Mouse (Mus musculus) myocyte (in vitro differentiated cells): ENCODE results near the gene Casp3. TPM values are rescaled to one million over a fixed set of nuclear protein-coding genes. Genes with fewer than 3 reads are reported as not detected.
"Not testable (repeated sequence)": the region's sequence is repeated elsewhere in the genome, so short reads cannot be mapped to it uniquely, and the experiment has no call there.

Source experiments
- H3K27me3 ChIP-seq: one replicate; pipeline ENCODE4 v1.6.1; 2011; ENCODE audit not compliant: control insufficient read depth, insufficient read depth, insufficient read length
- H3K36me3 ChIP-seq: one replicate; pipeline ENCODE4 v1.6.1; 2011; ENCODE audit not compliant: control insufficient read depth, insufficient read depth
- H3K4me2 ChIP-seq: one replicate; pipeline ENCODE4 v1.6.1; 2011; ENCODE audit warnings: low read depth, control low read depth
- H3K4me3 ChIP-seq: one replicate; pipeline ENCODE4 v1.5.1; 2011; ENCODE audit warnings: mild to moderate bottlenecking, control low read depth, moderate library complexity
- H3K79me2 ChIP-seq: one replicate; pipeline ENCODE4 v1.6.1; 2011; ENCODE audit not compliant: control insufficient read depth, insufficient read depth
- H3ac ChIP-seq: one replicate; pipeline ENCODE4 v1.6.1; 2011; ENCODE audit not compliant: control insufficient read depth, insufficient read length
- CEBPB ChIP-seq: IDR thresholded peaks from 2 replicates; pipeline ENCODE4 v1.6.1; 2011; ENCODE audit warnings: mild to moderate bottlenecking, moderate library complexity; ENCODE audit not compliant: poor library complexity, insufficient read depth, severe bottlenecking
- E2F4 ChIP-seq: IDR thresholded peaks from one replicate; pipeline ENCODE4 v1.6.1; 2011; ENCODE audit warnings: mild to moderate bottlenecking, control low read depth, moderate library complexity; ENCODE audit not compliant: insufficient read depth
- MAX ChIP-seq: IDR thresholded peaks from one replicate; pipeline ENCODE4 v1.6.1; 2011; ENCODE audit warnings: low read depth, mild to moderate bottlenecking, control low read depth
- MYOD1 ChIP-seq, 3 experiments: IDR thresholded peaks; one replicate each; pipeline ENCODE4 v1.6.1; 2011; ENCODE audit warnings: control low read depth in 2 of 3, low read depth in 2 of 3, mild to moderate bottlenecking in 2 of 3, moderate library complexity in 1 of 3; ENCODE audit not compliant: insufficient read length in 2 of 3, control insufficient read depth in 1 of 3
- MYOG ChIP-seq, 3 experiments: IDR thresholded peaks; one replicate each; pipeline ENCODE4 v1.6.1; 2011; ENCODE audit warnings: control low read depth in 2 of 3, low read depth in 2 of 3, mild to moderate bottlenecking in 2 of 3; ENCODE audit not compliant: insufficient read length in 2 of 3, control insufficient read depth in 1 of 3, insufficient read depth in 1 of 3
- POLR2A ChIP-seq: IDR thresholded peaks from one replicate; pipeline ENCODE4 v1.6.1; 2011; ENCODE audit warnings: low read depth, mild to moderate bottlenecking, control low read depth, moderate library complexity; ENCODE audit not compliant: insufficient read length
- POLR2AphosphoS2 ChIP-seq: IDR thresholded peaks from one replicate; pipeline ENCODE4 v1.6.1; 2011; ENCODE audit warnings: low read depth, control low read depth; ENCODE audit not compliant: insufficient read length
- REST ChIP-seq: IDR thresholded peaks from one replicate; pipeline ENCODE4 v1.6.1; 2011; ENCODE audit warnings: mild to moderate bottlenecking, control low read depth, moderate library complexity; ENCODE audit not compliant: insufficient read depth, insufficient read length
- SRF ChIP-seq: IDR thresholded peaks from one replicate; pipeline ENCODE4 v1.6.1; 2011; ENCODE audit warnings: low read depth; ENCODE audit not compliant: control insufficient read depth, insufficient read length
- TCF12 ChIP-seq: IDR thresholded peaks from one replicate; pipeline ENCODE4 v1.6.1; 2011; ENCODE audit warnings: mild to moderate bottlenecking, control low read depth; ENCODE audit not compliant: poor library complexity, insufficient read depth, severe bottlenecking
- TCF3 ChIP-seq: IDR thresholded peaks from one replicate; pipeline ENCODE4 v1.6.1; 2011; ENCODE audit warnings: low read depth, control low read depth; ENCODE audit not compliant: insufficient read length
- USF1 ChIP-seq: IDR thresholded peaks from one replicate; pipeline ENCODE4 v1.6.1; 2011; ENCODE audit warnings: low read depth, mild to moderate bottlenecking, control low read depth, moderate library complexity
- polyA plus RNA-seq: library from polyadenylated mRNA; unstranded; fragments of >200 nt; fragmentation: generic; extraction: Trizol; gene quantifications from one replicate; pipeline ENCODE4 v1.2.1, GENCODE M21; 2012; ENCODE audit warnings: missing spikeins

Casp3 gene
- polyA plus RNA-seq, 1 experiment = 24.9 TPM

- no peaks in the 10 kb centered on the region for H3K27me3 ChIP-seq
- H3K36me3 ChIP-seq = no peaks in the 10 kb centered on the region
- H3K4me2 ChIP-seq = no peak overlapping the region
- H3K79me2 ChIP-seq = no peaks in the 10 kb centered on the region
- no peak overlapping the region for H3ac ChIP-seq
- no peak overlapping the region for H3K4me3 ChIP-seq
- TF ChIP-seq TCF3 (no peak), USF1 (no peak), POLR2AphosphoS2 (no peak), CEBPB (no peak), SRF (no peak), MYOD1 (IDR thresholded peaks at IDR 0.05; ENCODE audit: control insufficient read depth in 1 of 3, insufficient read length in 2 of 3, low read depth in 2 of 3) (no peak), POLR2A (no peak), TCF12 (no peak), MAX (no peak), E2F4 (no peak), MYOG (IDR thresholded peaks at IDR 0.05; ENCODE audit: control insufficient read depth in 1 of 3, insufficient read depth in 1 of 3, insufficient read length in 2 of 3, low read depth in 2 of 3) (no peak), REST (no peak)
Observed at GRCm38 (mm10) chr8:46570673-46571072, 46.4 kb upstream of the Casp3 start.

GRCm38 (mm10) chr8:46573446-46573845, 43.6 kb upstream of the Casp3 start:
- Histone ChIP-seq H3ac (no peak overlapping the region), H3K4me2 (no peak overlapping the region), H3K27me3 (no peaks in the 10 kb centered on the region), H3K4me3 (no peak overlapping the region), H3K79me2 (no peaks in the 10 kb centered on the region), H3K36me3 (peaks cover 12% of the 10 kb centered on the region)
- TF ChIP-seq E2F4 (no peak), POLR2AphosphoS2 (no peak), USF1 (no peak), MYOD1 (IDR thresholded peaks at IDR 0.05; ENCODE audit: control insufficient read depth in 1 of 3, insufficient read length in 2 of 3, low read depth in 2 of 3) (no peak), POLR2A (no peak), CEBPB (no peak), REST (no peak), MYOG (IDR thresholded peaks at IDR 0.05; ENCODE audit: control insufficient read depth in 1 of 3, insufficient read depth in 1 of 3, insufficient read length in 2 of 3, low read depth in 2 of 3) (no peak), TCF3 (no peak)

GRCm38 (mm10) chr8:46573964-46574363, 43.1 kb upstream of the Casp3 start:
- Histone ChIP-seq H3ac (no peak overlapping the region), H3K4me3 (no peak overlapping the region), H3K36me3 (peaks cover 16% of the 10 kb centered on the region), H3K79me2 (no peaks in the 10 kb centered on the region), H3K27me3 (no peaks in the 10 kb centered on the region), H3K4me2 (no peak overlapping the region)
- TF ChIP-seq MYOD1 (IDR thresholded peaks at IDR 0.05; ENCODE audit: control insufficient read depth in 1 of 3, insufficient read length in 2 of 3, low read depth in 2 of 3) = no peak
- no peak for TF ChIP-seq E2F4
- TF ChIP-seq TCF12 = no peak
- no peak for TF ChIP-seq USF1
- TF ChIP-seq TCF3 = no peak
- no peak for TF ChIP-seq POLR2AphosphoS2
- TF ChIP-seq SRF = no peak
- TF ChIP-seq POLR2A = no peak
- TF ChIP-seq MAX = no peak
- TF ChIP-seq MYOG (IDR thresholded peaks at IDR 0.05; ENCODE audit: control insufficient read depth in 1 of 3, insufficient read depth in 1 of 3, insufficient read length in 2 of 3, low read depth in 2 of 3) = no peak
- TF ChIP-seq REST = no peak
- TF ChIP-seq CEBPB = no peak

GRCm38 (mm10) chr8:46578794-46579193, 38.3 kb upstream of the Casp3 start:
- no peaks in the 10 kb centered on the region for H3K27me3 ChIP-seq
- peaks cover 16% of the 10 kb centered on the region for H3K36me3 ChIP-seq
- H3K4me3 ChIP-seq = no peak overlapping the region
- TF ChIP-seq POLR2A = no peak
- no peak for TF ChIP-seq MYOD1 (IDR thresholded peaks at IDR 0.05; ENCODE audit: control insufficient read depth in 1 of 3, insufficient read length in 2 of 3, low read depth in 2 of 3)
- H3ac ChIP-seq = no peak overlapping the region
- H3K4me2 ChIP-seq = no peak overlapping the region
- H3K79me2 ChIP-seq = no peaks in the 10 kb centered on the region

- not testable (repeated sequence) for H3K36me3 ChIP-seq, H3K79me2 ChIP-seq, H3ac ChIP-seq, H3K27me3 ChIP-seq, H3K4me2 ChIP-seq, H3K4me3 ChIP-seq
Observed at GRCm38 (mm10) chr8:46584328-46584727, 32.8 kb upstream of the Casp3 start.
